11 mouse cellular contexts compared by ENCODE assay signal in genomic region chr11:88485088-88485487, GRCm38 (mm10).
DNase-seq lines count a peak whose midpoint lies in the region; ATAC-seq and TF ChIP-seq lines count a peak whose summit lies in the region.
"Had no signal": no experiment of that assay in that cellular context is flagged by ENCODE, and none has a peak within 500 bp of the region (broad histone marks: within the 10 kb centered on the region; RNA-seq: fewer than 3 reads in every experiment).

No protein-coding gene starts in this region.

- DNase-seq in heart, embryonic 10.5 days (ENCODE audit: low spot score), result no peak
- DNase-seq in kidney, postnatal 0 days (ENCODE audit: low spot score), result no peak
- DNase-seq in kidney, adult 2 months, result no peak
- no peak for DNase-seq in right cerebral cortex, postnatal 10 days (ENCODE audit: low spot score in 2 of 2)
- no peak for DNase-seq in MN1 (ENCODE audit: low spot score)
- DNase-seq: adrenal gland, adult 8-10 months; cerebellum, postnatal 36 days had no signal

- WGBS in heart, embryonic 10.5 days, result 60% methylated on average over 4 of the region's 4 CpGs
- WGBS in heart, embryonic 11.5 days (ENCODE audit: insufficient replicate concordance), result 54% methylated on average over 4 of the region's 4 CpGs
- WGBS in kidney, postnatal 0 days, result 31% methylated on average over 4 of the region's 4 CpGs
- WGBS in kidney, adult 2 months, result 47% methylated on average over 4 of the region's 4 CpGs
- WGBS in hindbrain, embryonic 13.5 days, result 31% methylated on average over 4 of the region's 4 CpGs
- WGBS in neural tube, embryonic 13.5 days, result 35% methylated on average over 4 of the region's 4 CpGs

- no peaks in the 10 kb centered on the region for H3K27me3 ChIP-seq in heart, embryonic 10.5 days (ENCODE audit: insufficient read depth, poor library complexity, severe bottlenecking)
- H3K27me3 ChIP-seq in heart, embryonic 11.5 days (ENCODE audit: control insufficient read depth, insufficient read depth, low read length), result no peaks in the 10 kb centered on the region
- H3K27me3 ChIP-seq in kidney, postnatal 0 days (ENCODE audit: insufficient read depth, low read length), result no peaks in the 10 kb centered on the region
- no peaks in the 10 kb centered on the region for H3K27me3 ChIP-seq in kidney, adult 2 months (replicated peaks; ENCODE audit: control insufficient read depth, insufficient read depth, low read length)
- no peaks in the 10 kb centered on the region for H3K27me3 ChIP-seq in hindbrain, embryonic 13.5 days
- no peaks in the 10 kb centered on the region for H3K27me3 ChIP-seq in neural tube, embryonic 13.5 days
- H3K27me3 ChIP-seq: megakaryocyte, embryonic 14.5 days had no signal

- ATAC-seq in heart, embryonic 11.5 days (replicated peaks; ENCODE audit: insufficient number of reproducible peaks, low FRiP score, low TSS enrichment), result no peak
- no peak for ATAC-seq in kidney, postnatal 0 days (replicated peaks; ENCODE audit: low FRiP score, low read depth)
- ATAC-seq in hindbrain, embryonic 13.5 days (ENCODE audit: low FRiP score), result no peak
- no peak for ATAC-seq in neural tube, embryonic 13.5 days (ENCODE audit: low read depth)

- peak overlapping the region; percentile 32; the same call in 1 of the 2 replicates for H3K27ac ChIP-seq in heart, embryonic 10.5 days
- no peak overlapping the region; the same call in 1 of the 2 replicates for H3K27ac ChIP-seq in heart, embryonic 11.5 days (ENCODE audit: low read depth, low read length)
- peak overlapping the region; percentile 55 for H3K27ac ChIP-seq in kidney, postnatal 0 days
- no peak overlapping the region for H3K27ac ChIP-seq in kidney, adult 2 months (ENCODE audit: insufficient read depth, low read depth, low read length)
- H3K27ac ChIP-seq in hindbrain, embryonic 13.5 days, result peak overlapping the region; percentile 91
- H3K27ac ChIP-seq in neural tube, embryonic 13.5 days (replicated peaks), result peak overlapping the region; percentile 90

- H3K4me1 ChIP-seq in heart, embryonic 10.5 days, result peaks cover 78% of the 10 kb centered on the region
- H3K4me1 ChIP-seq in heart, embryonic 11.5 days (ENCODE audit: control insufficient read depth, insufficient read depth, low read length), result peaks cover 65% of the 10 kb centered on the region
- peaks cover 31% of the 10 kb centered on the region for H3K4me1 ChIP-seq in kidney, postnatal 0 days (replicated peaks; ENCODE audit: insufficient read depth, low read length)
- H3K4me1 ChIP-seq in kidney, adult 2 months (ENCODE audit: control insufficient read depth, insufficient read depth, low read length), result peaks cover 18% of the 10 kb centered on the region
- H3K4me1 ChIP-seq in hindbrain, embryonic 13.5 days (replicated peaks), result peaks cover 91% of the 10 kb centered on the region
- H3K4me1 ChIP-seq in neural tube, embryonic 13.5 days (replicated peaks), result peaks cover 91% of the 10 kb centered on the region

- H3K4me2 ChIP-seq in heart, embryonic 11.5 days, result no peak overlapping the region
- H3K4me2 ChIP-seq in kidney, postnatal 0 days (ENCODE audit: low read length), result no peak overlapping the region
- no peak overlapping the region for H3K4me2 ChIP-seq in hindbrain, embryonic 13.5 days
- no peak overlapping the region for H3K4me2 ChIP-seq in neural tube, embryonic 13.5 days

- H3K4me3 ChIP-seq in heart, embryonic 10.5 days, result no peak overlapping the region
- H3K4me3 ChIP-seq in heart, embryonic 11.5 days (ENCODE audit: low read depth, low read length), result no peak overlapping the region
- no peak overlapping the region for H3K4me3 ChIP-seq in kidney, postnatal 0 days (replicated peaks; ENCODE audit: low read depth, low read length)
- no peak overlapping the region for H3K4me3 ChIP-seq in kidney, adult 2 months (ENCODE audit: insufficient read depth, low read depth, low read length)
- H3K4me3 ChIP-seq in hindbrain, embryonic 13.5 days, result no peak overlapping the region
- no peak overlapping the region for H3K4me3 ChIP-seq in neural tube, embryonic 13.5 days
- H3K4me3 ChIP-seq: megakaryocyte, embryonic 14.5 days had no signal

- no peak for TF ChIP-seq POLR2A in kidney, adult 2 months (IDR thresholded peaks at IDR 0.05; ENCODE audit: low read depth, low read length)

- H3K9me3 ChIP-seq in heart, embryonic 10.5 days, result no peaks in the 10 kb centered on the region
- no peaks in the 10 kb centered on the region for H3K9me3 ChIP-seq in heart, embryonic 11.5 days (replicated peaks; ENCODE audit: control insufficient read depth, low read length)
- H3K9me3 ChIP-seq in kidney, postnatal 0 days (replicated peaks; ENCODE audit: low read length), result no peaks in the 10 kb centered on the region
- no peaks in the 10 kb centered on the region for H3K9me3 ChIP-seq in hindbrain, embryonic 13.5 days
- no peaks in the 10 kb centered on the region for H3K9me3 ChIP-seq in neural tube, embryonic 13.5 days
- H3K9me3 ChIP-seq: megakaryocyte, embryonic 14.5 days had no signal

- no peak for TF ChIP-seq CTCF in kidney, postnatal 0 days (IDR thresholded peaks at IDR 0.05; ENCODE audit: low read depth)
- TF ChIP-seq CTCF in kidney, adult 2 months (conservative IDR thresholded peaks at IDR 0.05; ENCODE audit: insufficient read depth, insufficient read length, low read depth, low read length), result no peak

- H3K36me3 ChIP-seq in heart, embryonic 10.5 days, result peaks cover 8% of the 10 kb centered on the region; the same call in 1 of the 2 replicates
- no peaks in the 10 kb centered on the region for H3K36me3 ChIP-seq in heart, embryonic 11.5 days (ENCODE audit: control insufficient read depth, insufficient read depth, low read length)
- H3K36me3 ChIP-seq in kidney, postnatal 0 days (ENCODE audit: insufficient read depth, low read length), result no peaks in the 10 kb centered on the region
- no peaks in the 10 kb centered on the region for H3K36me3 ChIP-seq in kidney, adult 2 months (ENCODE audit: control insufficient read depth, insufficient read depth, low read length)
- no peaks in the 10 kb centered on the region for H3K36me3 ChIP-seq in hindbrain, embryonic 13.5 days
- H3K36me3 ChIP-seq in neural tube, embryonic 13.5 days, result no peaks in the 10 kb centered on the region

- no peak overlapping the region for H3K9ac ChIP-seq in heart, embryonic 11.5 days (ENCODE audit: low read depth, low read length)
- no peak overlapping the region for H3K9ac ChIP-seq in kidney, postnatal 0 days (ENCODE audit: low read depth, low read length)
- H3K9ac ChIP-seq in hindbrain, embryonic 13.5 days, result peak overlapping the region; percentile 36
- H3K9ac ChIP-seq in neural tube, embryonic 13.5 days, result no peak overlapping the region

Comparison
In these comparisons a context has a peak if more than half of its experiments do, and no peak if none do; other contexts are left out.
1. H3K27ac ChIP-seq: peak in heart, embryonic 10.5 days (single experiment), kidney, postnatal 0 days (single experiment), hindbrain, embryonic 13.5 days (single experiment) and neural tube, embryonic 13.5 days (single experiment); none in heart, embryonic 11.5 days (single experiment) and kidney, adult 2 months (single experiment).